Mouse (Mus musculus) adrenal gland, postnatal 14 days (tissue): Measurements from ENCODE around the gene Gm266. TPM values are rescaled to one million over a fixed set of nuclear protein-coding genes. Genes with fewer than 3 reads are reported as not detected.
"Not testable (repeated sequence)": the region's sequence is repeated elsewhere in the genome, so short reads cannot be mapped to it uniquely, and the experiment has no call there.

Source experiments
- DNase-seq: peaks from one replicate; pipeline ENCODE4 v3.0.0; 2021; ENCODE audit warnings: mixed read lengths
- long read RNA-seq, 2 experiments: library from polyadenylated mRNA; stranded (forward); transcript quantifications; one replicate each; pipeline ENCODE4 v2.0.0; 2021
- total RNA-seq: library from RNA; stranded (reverse); gene quantifications from 2 replicates; pipeline ENCODE4 v1.2.3, GENCODE M21; 2021

Gene Gm266
- 0.60 TPM in 1 of 2 replicates, not detected in the other for total RNA-seq
- long read RNA-seq, experiment 1: 0 reads
- long read RNA-seq, experiment 2: 0 reads

DNA sequence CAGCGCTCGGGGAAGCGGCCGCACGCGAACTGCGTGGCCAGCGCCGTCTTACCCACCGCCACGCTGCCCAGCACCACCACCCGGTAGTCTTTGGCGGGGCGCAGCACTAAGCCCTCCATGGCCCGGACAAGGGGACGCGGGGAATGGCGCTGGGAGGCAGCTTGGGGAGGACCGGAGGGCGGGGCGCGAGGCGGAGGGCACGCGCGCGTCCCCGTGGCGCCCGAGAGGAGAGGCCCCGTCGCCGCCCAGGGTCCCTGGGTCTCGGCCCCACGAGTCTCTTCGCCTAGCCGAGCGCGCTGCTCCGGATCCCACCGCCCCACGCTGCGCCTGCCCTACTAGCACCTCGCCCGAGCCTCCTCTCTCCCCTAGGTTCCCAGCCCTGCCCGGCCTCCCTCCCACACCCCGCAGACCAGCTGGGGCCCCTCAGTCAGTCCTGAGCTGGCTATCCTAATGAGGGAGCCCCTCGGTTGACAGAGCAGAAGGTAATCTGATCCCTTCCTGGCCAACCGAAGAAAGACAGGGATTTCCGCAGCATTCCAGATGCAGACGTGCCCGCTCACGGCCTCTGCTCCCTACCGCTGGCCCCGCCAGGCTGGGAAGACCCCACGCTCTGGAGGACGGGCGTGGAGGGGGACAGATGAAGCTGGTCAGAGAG is at the start of gene Gm266:
Gene Gm266 (minus strand): TSS at position 172 of the 655 bp plus-strand sequence.
- peak; percentile 45 for DNase-seq

DNA sequence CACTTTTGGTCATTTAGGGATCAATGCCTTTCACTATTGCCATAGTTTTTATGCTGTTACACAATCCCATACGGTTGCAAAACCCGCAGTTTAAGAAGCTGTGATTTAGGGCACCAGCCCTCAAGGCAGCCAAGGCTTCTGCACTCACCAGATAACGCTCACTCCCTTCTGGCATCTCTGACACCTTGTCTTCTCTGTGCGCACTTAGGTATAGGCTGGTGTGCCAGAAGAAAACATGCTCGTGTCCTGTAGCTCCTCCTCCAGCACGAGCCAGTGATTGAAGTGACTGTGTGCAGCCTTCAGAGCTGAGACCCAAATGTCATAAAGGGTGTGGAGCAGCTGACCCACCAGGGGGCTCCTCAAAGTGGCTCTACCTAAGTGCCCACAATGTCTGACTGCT is 49.7 kb upstream of the Gm266 start:
- peak; percentile 58 for DNase-seq

DNA sequence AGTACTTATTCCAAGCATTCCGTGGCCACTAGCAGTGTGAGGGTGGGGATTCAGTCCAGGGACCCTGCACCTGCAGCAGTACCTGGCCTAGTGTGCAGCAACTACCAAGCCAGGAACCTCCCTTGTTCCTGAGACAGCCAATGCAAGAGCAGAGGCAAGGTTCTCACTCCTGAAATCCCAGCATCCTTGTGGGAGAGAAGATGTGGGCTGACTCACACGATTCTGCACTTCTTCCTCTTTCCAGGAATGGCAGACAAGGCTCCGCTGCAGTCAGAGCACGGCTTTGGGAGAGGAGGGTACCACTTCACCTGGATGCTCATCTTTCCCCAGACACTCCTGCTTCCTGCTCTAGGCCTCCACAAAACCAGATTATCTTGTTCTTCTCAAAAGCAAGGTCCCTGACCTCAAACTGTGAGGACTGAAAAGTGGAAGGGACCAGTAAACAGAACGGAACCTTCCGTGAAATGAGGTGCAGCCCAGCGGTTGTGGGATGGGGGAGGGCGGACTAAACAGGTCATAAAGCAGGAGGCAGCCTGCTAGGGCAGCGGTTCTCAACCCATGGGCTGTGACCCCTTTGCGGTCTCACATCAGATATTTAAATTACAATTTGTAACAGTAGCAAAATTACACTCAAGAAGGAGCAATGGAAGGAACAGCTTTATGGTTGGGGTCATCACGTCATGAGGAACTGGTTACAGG is 47.6 kb upstream of the Gm266 start:
- no peak for DNase-seq

DNA sequence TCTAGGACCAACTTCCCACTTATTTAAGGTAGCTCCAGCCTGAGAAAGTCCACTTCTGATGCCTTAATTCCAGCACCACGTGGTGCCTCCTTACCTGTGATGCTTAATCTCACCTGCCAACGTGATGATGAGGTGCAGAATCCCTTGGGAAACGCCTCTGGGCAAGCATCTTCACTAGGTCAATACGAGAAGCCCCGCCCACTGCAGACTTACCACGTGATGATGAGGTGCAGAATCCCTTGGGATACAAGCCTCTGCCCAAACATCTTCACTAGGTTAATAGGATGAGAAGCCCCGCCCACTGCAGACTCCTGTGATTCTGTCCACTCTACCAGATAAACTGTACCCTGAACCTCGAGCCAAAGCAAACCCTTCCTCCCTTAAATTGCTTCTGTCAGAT is 43.6 kb upstream of the Gm266 start:
- DNase-seq: no peak

DNA sequence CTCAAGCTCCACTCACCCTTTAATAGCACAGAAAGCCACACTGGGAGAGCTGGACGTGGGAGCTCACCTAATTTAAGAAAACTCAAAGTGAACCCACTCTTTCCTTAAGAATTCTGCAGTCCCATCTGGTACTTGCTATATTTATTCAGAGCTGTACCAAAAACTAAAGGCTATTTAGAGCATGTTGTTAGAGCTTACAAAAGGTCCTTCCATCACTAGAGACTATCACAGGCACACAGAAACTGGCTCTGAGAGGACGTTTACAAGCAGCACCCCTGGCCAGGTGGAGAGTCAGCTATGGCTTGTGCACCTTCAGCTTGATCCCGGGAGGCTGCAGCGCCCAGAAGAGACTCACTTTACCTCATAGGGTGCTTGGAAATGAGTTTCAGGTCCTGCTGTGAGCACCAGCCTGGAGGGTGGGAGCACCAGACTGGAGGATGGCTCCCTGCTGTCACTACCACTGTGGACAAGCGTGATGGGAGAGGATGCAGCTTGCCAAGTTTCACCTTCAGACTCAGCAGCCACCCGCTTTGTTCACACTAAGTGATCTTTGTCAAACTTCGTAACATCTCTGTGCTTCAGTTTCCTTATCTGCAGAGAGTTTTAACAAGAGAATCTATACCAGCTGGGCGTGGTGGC is 42.1 kb upstream of the Gm266 start:
- DNase-seq: no peak

DNA sequence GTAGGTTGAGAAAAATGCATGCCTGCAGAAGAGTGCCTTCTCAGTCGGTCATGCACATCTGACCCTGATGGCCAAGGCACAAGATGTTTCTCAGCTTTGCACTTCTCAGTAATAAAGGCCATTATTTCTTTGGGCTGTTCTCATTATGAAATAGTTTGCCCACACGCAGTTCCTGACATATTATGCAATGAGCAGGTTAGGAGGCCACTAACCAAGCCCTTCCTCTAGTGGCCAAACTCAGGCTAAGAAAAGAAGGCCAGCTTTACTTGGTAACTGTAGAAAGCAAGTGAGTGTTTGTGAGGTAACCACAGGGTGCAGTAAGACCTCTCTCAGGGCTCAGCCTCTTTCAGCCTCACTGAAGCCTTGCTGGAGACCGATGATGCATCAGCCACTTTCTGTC is 39.3 kb upstream of the Gm266 start:
- DNase-seq: no peak

DNA sequence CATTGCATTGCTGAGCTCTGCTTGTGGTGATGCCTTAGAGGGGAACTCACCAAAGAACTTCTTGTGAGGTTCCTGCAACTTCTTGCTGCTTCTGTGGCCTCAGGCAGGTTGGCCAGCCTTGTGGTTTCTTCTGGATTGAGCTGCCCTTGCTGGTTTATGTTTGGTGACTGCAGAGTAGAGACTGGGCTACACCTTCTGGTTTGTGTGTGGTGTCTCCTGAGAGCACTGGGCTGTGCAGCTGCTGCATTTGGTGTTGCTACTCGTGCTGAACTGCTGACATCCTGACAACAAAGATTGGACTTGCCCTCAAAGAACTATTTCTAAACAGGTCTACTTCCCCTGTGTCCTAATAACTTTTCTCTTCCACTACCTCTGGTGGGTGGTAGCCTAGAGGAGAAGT is 38.8 kb upstream of the Gm266 start:
- no peak for DNase-seq

DNA sequence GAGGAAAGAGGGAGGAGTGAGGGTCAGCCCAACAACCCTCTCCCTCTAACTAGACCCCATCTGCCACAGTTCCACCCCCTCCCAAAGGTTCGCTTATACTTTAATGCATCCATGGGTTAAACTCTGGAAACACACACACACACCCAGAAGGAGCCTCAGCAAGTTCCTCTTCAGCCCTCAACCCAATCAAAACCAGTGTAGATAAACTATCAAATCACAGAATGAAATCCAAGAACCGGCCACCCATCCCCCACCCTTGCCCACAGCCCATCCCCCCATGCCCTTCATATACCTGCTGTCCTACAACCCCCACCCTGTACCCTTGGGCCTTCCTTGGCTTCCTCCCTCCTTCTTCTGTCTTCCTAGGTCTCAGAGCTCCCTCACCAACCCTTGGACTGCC is 35.4 kb upstream of the Gm266 start:
- no peak for DNase-seq

DNA sequence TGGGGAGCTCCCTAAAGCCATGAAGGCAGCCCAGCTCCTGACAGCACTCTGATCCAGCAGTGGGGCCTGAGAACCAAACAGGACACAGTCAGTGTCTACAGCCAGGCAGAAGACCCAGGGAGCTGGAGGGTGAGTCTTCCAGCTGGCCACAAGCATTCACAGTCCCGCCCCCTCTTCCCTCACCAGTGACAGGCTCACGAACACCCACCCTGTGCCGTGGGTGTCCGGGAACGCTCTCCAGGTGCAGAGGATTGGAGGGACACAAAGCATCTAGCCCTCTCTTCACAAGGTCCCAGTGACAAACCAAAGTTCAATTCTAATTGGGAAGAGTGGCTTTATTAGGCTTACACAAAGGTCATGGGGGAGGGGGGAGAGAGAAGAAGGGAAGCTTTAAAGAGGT is 34.2 kb upstream of the Gm266 start:
- DNase-seq: no peak

DNA sequence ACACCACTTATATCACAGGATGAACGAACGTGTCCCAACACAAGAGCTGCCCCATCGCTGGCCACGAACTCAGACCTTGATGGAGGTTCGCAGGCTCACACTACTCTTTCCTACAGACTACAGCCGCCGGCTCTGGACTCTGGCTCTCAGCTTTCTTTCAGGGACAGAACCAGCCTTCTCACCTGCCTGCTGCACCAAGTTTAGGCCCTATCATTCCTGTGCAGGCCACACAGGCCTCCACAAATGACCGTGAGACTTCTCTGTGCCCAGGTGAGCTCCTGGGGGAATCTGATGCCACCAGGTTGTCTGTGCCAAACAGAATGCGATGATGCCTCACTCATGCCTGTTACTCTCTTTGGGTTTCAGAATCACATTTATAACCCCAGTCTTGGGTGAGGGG is 32.8 kb upstream of the Gm266 start:
- DNase-seq: no peak

DNA sequence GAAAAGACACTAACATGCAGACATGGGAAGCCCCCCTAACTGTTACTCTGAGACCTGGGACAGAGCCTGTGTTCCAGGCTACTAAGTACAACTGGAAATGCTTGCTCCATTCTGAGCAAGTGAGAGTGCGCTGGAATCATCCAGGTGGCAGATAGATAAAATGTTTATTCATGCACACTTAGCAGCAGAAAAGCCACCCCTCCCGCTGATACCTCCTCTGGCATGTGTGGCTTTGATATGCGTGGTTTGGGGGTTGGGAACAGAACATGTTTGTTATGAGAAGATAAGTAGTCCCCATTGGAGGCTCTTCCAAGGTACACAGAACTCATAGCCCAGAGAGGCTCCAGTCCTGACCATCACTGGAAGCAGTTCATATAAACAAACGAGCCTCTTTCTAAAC is 32.3 kb upstream of the Gm266 start:
- no peak for DNase-seq

DNA sequence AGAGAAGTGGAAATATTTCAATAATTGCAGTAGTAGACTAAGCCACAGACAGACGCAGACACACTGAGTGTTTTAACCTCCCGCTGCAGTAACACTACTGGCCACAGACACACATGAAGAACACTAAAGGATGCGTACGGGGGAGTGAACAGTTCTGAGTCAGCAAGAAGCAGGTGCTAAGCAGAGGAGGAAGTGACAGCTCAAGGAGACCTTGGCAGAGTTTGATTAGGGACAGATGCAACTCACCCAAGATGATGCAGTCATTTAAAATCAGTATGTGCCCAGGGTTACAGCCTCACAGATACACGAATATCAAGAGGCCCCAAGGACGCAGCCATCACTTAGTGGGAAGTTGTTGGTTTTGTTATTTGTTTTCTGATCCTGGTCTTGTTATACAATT is 31.2 kb upstream of the Gm266 start:
- peak; percentile 36 for DNase-seq

DNA sequence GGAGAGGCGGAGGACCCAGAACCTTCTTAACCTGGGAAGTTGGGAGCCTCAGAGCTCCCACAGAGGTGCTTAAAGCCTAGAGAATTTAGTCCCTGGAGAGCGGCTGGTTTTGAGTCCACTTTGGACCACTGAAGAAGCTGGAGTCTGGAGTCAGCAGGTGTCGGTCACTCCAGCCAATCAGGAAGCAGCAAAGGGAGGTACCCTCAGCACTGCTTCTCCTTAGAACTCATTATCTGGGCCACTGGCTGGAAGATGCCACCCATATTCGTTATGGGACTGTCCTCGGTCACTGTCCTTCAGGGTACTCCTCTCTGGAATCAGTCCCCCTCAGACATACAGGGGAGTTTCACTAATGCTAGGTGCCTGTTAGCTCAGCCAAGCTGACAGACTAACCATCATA is 30.3 kb upstream of the Gm266 start:
- DNase-seq: no peak

DNA sequence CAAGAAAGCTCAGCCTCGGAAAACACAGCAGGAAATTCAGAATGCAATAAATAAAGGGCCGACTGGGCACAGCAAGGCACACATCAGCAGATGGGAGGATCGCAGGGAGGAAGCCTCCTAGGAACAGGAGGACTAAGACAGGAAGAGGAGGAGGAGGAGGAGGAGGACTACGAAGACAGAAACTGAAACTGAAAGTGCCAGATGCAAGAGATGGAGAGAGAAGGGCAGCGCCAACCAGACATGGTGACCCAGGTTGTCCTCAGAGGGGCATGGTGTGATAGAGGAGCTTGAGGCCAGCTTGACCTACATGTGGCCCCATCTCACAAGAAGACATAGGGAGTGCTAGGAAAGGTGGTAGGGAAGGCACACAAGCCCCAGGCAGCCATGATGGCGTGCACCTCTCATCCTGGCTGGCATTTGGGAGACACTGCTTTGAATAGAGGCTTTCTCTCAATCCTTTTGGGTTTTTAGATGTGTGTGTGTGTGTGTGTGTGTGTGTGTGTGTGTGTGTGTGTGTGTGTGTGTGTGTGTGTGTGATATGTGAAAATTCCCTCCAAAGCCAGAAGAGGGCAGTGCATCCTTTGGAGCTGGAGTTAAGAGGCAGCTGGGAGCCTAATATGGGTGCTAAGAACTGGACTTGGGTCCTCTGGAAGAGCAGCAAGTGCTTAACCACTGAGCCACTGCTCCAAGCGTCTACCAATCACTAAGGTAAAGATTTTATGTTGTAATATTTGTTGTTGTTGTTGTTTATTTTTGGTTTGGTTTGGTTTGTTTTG is 29.4 kb upstream of the Gm266 start:
- no peak for DNase-seq

DNA sequence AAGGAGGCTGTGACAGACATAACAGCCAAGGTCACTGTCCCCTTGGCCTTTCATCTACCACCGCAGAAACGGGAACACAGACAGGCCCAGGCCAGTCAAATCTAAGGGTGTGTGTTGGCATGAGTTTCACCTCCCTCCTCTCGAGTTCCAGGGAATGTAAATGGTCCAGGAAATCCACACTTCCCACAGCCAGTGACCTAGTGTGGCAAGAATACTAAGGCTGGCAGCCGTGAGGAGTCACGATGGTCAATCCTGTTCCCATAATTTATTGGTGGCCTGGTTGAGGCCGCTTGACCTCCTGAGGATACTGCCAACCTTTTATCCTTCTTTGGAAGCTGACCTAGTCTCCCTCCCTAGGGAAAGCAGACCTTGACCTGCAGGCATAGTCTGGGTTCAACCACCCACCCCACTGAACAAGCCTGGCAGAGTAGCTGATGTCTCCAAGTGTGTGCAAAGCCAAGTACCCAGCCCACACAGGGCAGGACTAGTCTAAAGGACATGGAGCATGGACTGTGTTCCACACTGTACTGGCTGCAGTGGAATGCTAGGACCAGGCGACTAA is 28.7 kb upstream of the Gm266 start:
- DNase-seq: peak; percentile 79

DNA sequence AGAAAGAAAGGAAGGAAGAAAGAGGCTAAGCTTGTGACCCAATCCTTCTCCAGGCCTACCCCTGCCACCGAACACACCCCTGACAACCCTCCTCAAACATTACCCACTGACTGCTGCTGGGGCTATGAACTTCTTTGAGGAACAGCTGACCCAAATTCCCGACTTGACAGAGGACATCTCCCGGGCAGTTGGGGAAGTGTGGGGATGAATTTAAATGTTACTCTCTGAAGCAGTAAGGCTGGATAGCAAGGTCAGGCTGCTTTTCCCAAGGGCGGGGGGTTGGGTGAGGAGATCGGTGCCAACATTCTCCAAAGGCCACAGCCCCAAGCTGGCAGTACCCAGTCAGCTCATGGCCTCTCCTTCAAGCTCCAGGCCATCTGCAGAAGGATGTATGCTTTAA is 28.1 kb upstream of the Gm266 start:
- peak; percentile 83 for DNase-seq

DNA sequence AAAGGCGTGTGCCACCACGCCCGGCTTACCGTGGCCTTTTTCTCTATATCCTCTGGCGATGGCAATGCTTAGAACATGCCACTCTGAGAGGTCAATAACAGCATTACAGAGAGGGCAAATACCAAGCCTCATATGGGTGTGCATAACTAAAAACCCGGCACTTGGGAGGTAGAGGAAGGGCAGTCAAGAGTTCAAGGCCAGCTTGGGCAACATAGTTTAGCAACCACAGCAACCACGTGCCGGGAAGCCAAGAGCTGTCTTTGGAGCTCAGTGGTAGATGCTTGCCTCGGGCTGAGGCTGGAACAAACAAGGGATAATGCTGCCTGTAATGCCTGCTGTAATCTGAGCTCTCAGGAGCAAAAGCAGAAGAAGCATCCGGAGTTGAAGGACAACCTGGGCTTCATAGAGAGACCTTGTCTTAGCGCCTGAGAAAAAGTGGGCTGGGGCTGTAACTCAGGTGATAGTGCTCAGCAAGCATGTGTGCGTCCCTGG is 27.0 kb upstream of the Gm266 start:
- DNase-seq: no peak

DNA sequence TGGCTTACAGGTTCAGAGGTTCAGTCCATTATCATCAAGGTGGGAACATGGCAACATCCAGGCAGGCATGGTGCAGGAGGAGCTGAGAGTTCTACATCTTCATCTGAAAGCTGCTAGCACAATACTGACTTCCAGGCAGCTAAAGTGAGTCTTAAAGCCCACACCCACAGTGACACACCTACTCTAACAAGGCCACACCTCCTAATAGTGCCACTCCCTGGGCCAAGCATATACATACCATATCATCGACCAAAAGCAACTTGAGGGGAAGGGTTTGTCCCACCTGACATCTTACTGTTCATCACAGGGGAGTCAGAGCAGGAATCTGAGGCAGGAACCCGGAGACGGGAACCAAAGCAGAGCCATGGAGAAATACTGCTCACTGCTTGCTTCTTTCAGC is 22.8 kb upstream of the Gm266 start:
- DNase-seq: not testable (repeated sequence)

DNA sequence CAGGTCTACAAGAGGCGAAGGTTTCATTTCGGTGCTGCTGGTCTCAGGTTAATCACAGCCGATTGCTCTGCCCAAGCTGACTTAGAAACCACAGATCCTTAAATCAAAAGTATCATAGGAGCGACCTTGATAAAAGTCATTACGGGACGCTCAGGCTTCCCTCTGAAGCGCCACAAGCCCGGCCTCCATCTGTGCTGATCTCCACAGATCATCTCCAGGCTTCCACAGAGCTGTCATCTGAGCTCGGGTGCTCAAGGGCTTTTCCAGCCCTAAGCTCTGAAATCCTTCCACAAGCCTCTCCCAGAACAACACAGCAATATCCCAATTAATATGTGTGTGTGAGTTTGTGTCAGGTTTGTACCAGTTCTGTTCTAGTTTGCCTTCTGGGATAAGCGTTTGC is 22.3 kb upstream of the Gm266 start:
- peak; percentile 47 for DNase-seq

DNA sequence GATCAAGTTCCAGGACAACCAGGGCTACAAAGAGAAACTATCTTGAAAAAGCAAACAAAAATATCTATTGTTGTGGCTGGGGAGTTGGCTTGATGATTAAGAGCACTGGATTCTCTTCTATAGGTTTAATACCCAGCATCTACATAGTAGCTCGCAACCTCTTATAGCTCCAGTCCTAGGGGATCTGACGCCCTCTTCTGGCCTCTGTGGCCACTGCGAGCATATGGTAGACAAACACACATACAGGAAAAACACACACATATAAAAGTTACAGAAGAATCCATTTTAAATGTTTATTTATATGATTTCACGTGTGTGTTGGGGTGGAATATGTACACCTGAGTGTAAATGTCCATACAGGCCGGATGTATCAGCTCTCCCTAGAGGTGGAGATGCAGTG is 21.4 kb upstream of the Gm266 start:
- no peak for DNase-seq

DNA sequence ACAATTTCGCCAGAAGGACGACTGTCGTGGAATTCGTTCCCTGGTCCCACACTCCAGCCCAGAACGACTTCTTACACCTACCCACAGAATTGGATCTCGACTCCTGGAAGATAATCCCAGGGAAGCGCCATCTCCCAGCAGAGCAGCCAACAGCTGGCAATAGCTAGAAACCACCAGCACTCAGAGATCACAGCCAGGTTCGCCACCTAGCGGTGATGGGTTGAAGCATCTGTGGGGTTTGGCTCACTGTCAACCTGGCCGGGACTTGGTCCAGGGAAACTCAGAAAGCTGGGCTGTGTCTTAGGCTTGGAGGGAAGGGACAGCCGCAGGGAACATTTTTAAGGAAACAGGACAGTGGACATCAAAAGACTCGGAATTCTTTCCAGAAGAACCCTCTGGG is 19.3 kb upstream of the Gm266 start:
- peak; percentile 94 for DNase-seq

DNA sequence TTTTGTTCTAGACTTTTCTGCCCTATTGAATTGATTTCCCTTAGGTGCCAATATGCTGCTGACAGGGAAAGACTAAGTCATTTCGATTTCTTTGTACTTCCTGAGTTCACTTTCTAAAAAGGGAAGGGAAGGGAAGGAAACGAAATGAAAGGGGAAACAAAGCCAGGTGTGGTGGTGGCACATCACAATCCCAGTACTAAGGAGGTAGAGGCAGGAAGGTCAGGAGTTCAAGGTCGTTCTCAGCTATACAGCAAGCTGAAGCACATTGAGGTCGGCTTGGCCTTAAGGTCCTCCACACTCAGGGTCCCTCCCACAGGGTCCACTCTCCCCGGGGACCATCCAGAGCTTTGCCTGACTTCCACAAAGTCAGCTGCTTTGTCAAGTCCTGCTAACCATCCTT is 17.9 kb upstream of the Gm266 start:
- no peak for DNase-seq
